Mouse (Mus musculus) midbrain, embryonic 16.5 days (tissue): ENCODE measurements at regions not wholly inside any gene's neighbourhood (a gene's known extent, or its start where the extent isn't known, plus 50 kb on each side); places are given as distances from the start of the nearest gene placed in this dataset.

Experiments used
- ATAC-seq: fragments of 200-750 bp; cut with Nextera tagmentation; 2 replicates; pipeline ENCODE4 v1.8.0; 2017; ENCODE audit warnings: moderate TSS enrichment
- H3K27ac ChIP-seq: fragments of 300-500 bp; sonication (generic); 2 replicates; pipeline ENCODE4 v1.5.1; 2014; ENCODE audit warnings: mild to moderate bottlenecking, low read length, mixed read lengths
- H3K27me3 ChIP-seq: fragments of 300-500 bp; sonication (generic); 2 replicates; pipeline ENCODE4 v1.6.1; 2014; ENCODE audit warnings: low read depth, low read length, mixed read lengths; ENCODE audit not compliant: control insufficient read depth, insufficient read depth
- H3K36me3 ChIP-seq: fragments of 300-500 bp; sonication (generic); 2 replicates; pipeline ENCODE4 v1.6.1; 2014; ENCODE audit warnings: mild to moderate bottlenecking, low read length, moderate library complexity, mixed read lengths; ENCODE audit not compliant: control insufficient read depth, insufficient read depth
- H3K4me1 ChIP-seq: fragments of 300-500 bp; sonication (generic); 2 replicates; pipeline ENCODE4 v1.6.1; 2014; ENCODE audit warnings: mild to moderate bottlenecking, low read length, mixed read lengths; ENCODE audit not compliant: control insufficient read depth, insufficient read depth
- H3K4me2 ChIP-seq: fragments of 300-500 bp; sonication (generic); 2 replicates; pipeline ENCODE4 v1.6.1; 2014; ENCODE audit warnings: mild to moderate bottlenecking, low read length, mixed read lengths
- H3K4me3 ChIP-seq: fragments of 300-500 bp; sonication (generic); 2 replicates; pipeline ENCODE4 v1.5.1; 2014; ENCODE audit warnings: low read depth, mild to moderate bottlenecking, low read length, moderate library complexity, mixed read lengths
- H3K9ac ChIP-seq: fragments of 300-500 bp; sonication (generic); 2 replicates; pipeline ENCODE4 v1.6.1; 2014; ENCODE audit warnings: low read depth, low read length, mixed read lengths
- H3K9me3 ChIP-seq: fragments of 300-500 bp; sonication (generic); replicated peaks from 2 replicates; pipeline ENCODE4 v1.6.1; 2014; ENCODE audit warnings: mild to moderate bottlenecking, low read length, mixed read lengths; ENCODE audit not compliant: control insufficient read depth, poor library complexity, severe bottlenecking
- WGBS: fragments of 180-500 bp; shearing (Covaris S2); extraction: QIAGEN DNeasy Blood & Tissue Kit; methylation state at CpG from one replicate; pipeline ENCODE4 v1.1.7; 2014; 5-methylcytosine and 5-hydroxymethylcytosine counted together

DNA sequence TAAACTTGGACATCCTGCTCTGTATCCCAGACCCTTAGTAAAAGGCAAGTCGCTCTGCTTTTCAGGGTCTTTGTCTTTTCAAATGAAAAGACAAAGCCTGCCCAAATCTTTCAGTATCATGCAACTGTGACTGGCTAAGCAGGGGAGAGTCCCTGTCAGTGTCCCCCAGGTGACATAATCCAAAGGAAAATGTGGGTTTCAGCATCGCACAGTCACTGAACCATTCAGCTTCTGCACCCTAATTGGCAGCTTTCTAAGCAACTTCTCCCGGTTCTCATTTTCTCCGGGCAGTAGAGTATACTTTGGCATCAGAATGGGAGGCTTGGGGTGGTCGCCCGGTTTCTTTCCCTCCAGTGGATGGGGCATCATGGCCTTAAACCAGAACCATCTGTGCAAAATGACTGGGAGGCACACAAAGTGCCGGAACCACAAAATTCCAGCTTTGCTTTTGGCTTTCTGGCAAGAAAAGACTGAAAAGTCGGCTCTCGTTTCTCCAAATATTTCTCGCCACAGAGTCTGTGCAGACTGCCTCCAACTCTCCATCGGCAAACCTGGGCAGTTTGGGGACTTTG is 228.3 kb downstream of the Lpin1 start:
- ATAC-seq = no peak
- Histone ChIP-seq H3K4me1 (no peaks in the 10 kb centered on the region), H3K4me3 (no peak overlapping the region), H3K36me3 (no peaks in the 10 kb centered on the region), H3K27ac (no peak overlapping the region), H3K4me2 (no peak overlapping the region), H3K27me3 (no peaks in the 10 kb centered on the region), H3K9me3 (no peaks in the 10 kb centered on the region), H3K9ac (no peak overlapping the region)
- 86% methylated on average over 11 of the region's 11 CpGs for WGBS

DNA sequence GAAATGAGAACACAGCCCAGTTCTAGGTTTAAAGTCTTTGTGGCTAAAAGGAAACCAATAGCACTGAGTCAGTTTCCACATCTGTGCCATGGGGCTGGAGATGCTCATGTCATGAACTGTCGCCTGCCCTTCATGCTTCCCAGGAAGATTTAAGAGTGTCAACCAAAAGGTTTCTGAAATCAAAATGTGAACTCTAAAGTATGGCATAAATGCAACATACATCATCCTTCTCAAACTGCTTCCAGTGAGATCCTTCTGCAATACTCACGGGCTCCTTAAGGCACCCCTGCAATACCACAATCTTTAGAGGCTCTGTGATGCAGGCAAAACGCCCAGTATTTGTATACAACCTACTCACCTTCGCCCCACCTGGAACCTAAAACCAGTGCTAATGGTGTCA is 229.7 kb downstream of the Lpin1 start:
- Histone ChIP-seq H3K9me3 (no peaks in the 10 kb centered on the region), H3K27me3 (no peaks in the 10 kb centered on the region), H3K36me3 (no peaks in the 10 kb centered on the region), H3K4me1 (no peaks in the 10 kb centered on the region), H3K4me3 (no peak overlapping the region), H3K4me2 (no peak overlapping the region), H3K27ac (no peak overlapping the region), H3K9ac (no peak overlapping the region)
- 85% methylated on average over 4 of the region's 4 CpGs for WGBS
- no peak for ATAC-seq

DNA sequence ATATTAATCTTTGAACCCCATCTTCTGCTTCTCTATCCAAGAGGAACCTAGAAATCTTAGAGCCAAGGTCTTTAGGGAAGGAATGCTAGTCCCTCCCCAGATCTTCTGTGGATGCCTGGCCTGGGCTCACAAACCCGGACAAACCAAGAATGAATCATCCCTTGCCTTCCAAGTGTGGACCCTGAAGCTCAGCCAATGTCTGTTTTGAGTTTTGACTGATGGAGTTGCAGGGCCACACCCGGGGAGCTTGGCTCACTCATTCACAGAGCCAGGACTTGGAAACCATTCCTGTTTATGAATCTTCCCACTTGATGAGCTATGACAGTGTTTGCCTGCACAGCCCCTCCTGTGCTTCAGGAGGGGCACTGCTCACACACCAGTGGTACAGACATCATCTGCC is 230.4 kb downstream of the Lpin1 start:
- WGBS = 79% methylated on average over 2 of the region's 2 CpGs
- H3K27ac ChIP-seq = no peak overlapping the region
- H3K9ac ChIP-seq = no peak overlapping the region
- H3K36me3 ChIP-seq = no peaks in the 10 kb centered on the region
- H3K4me3 ChIP-seq = no peak overlapping the region
- H3K9me3 ChIP-seq = no peaks in the 10 kb centered on the region
- H3K4me1 ChIP-seq = no peaks in the 10 kb centered on the region
- no peak for ATAC-seq
- no peak overlapping the region for H3K4me2 ChIP-seq
- no peaks in the 10 kb centered on the region for H3K27me3 ChIP-seq

DNA sequence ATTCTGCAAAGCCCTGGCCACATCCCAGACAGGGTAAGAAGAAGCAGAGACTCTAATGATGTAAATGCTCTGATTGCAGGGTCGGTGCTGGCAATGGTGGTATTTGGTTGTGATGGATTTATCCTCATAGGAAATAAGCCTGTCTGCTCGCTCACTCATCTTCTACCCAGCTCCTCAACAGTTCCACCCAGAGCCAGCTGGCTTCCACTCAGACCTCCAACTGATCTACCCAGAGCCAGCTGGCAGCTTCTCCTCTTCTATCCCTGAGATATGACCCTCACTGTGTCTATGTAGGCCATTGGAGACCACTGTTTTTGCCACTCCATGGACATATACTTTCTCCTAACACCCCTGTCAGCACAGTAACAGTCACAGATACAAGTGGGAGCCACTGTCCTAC is 231.4 kb downstream of the Lpin1 start:
- ATAC-seq = no peak
- Histone ChIP-seq H3K4me3 (no peak overlapping the region), H3K4me2 (no peak overlapping the region), H3K27me3 (no peaks in the 10 kb centered on the region), H3K9ac (no peak overlapping the region), H3K4me1 (no peaks in the 10 kb centered on the region), H3K9me3 (no peaks in the 10 kb centered on the region), H3K36me3 (no peaks in the 10 kb centered on the region), H3K27ac (no peak overlapping the region)
- WGBS = 90% methylated on average over 2 of the region's 2 CpGs

DNA sequence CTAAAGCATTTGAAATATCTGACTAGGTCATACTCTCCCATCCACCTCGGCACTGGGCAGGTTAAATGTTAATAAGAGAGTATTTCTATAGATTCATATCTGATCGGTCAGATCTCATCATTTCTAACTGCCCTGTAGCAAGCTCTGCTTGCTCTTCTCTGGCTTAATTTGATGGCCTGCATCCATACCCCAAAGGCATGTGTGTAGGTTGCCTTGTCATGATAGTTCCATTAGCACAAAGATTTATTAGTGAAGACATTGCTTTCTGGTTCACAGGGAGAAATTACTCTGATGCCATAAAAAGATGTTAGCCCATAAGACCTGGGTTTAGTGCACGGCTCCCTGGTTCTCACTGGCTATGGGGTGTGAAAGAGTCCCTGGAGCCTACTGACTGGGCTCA is 232.3 kb downstream of the Lpin1 start:
- no peaks in the 10 kb centered on the region for H3K36me3 ChIP-seq
- no peak overlapping the region for H3K4me3 ChIP-seq
- no peaks in the 10 kb centered on the region for H3K9me3 ChIP-seq
- H3K4me2 ChIP-seq = no peak overlapping the region
- H3K4me1 ChIP-seq = no peaks in the 10 kb centered on the region
- H3K27ac ChIP-seq = no peak overlapping the region
- no peak for ATAC-seq
- H3K9ac ChIP-seq = no peak overlapping the region
- 90% methylated on average over 3 of the region's 3 CpGs for WGBS
- no peaks in the 10 kb centered on the region for H3K27me3 ChIP-seq

- Histone ChIP-seq H3K9ac (no peak overlapping the region), H3K27ac (no peak overlapping the region), H3K9me3 (no peaks in the 10 kb centered on the region), H3K27me3 (no peaks in the 10 kb centered on the region), H3K4me1 (no peaks in the 10 kb centered on the region), H3K36me3 (no peaks in the 10 kb centered on the region), H3K4me2 (no peak overlapping the region), H3K4me3 (no peak overlapping the region)
- no peak for ATAC-seq
- WGBS = 81% methylated on average over 4 of the region's 4 CpGs
These were observed 236.3 kb downstream of the Lpin1 start for GRCm38 (mm10) chr12:16374331-16374996.

DNA sequence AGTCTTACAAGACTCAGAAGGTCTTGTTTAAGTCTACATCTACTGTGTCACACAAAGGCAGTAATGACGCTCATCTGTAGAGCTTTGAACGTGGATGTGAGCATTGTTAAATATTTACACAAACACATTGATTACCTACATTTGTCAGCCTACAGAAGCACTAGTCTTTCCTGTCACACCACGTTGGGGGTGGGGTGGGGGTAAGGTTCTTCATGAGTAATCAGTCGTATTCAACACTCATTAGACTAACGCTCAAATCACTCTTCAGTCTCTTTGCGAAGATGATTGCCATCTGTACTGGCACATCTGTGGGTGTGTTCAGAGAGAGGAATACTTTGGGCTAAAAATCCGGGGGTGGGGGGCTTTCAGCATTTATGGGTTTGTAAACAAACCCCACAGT is 240.7 kb downstream of the Lpin1 start:
- H3K27ac ChIP-seq = no peak overlapping the region
- H3K4me2 ChIP-seq = no peak overlapping the region
- no peak overlapping the region for H3K9ac ChIP-seq
- no peaks in the 10 kb centered on the region for H3K4me1 ChIP-seq
- H3K4me3 ChIP-seq = no peak overlapping the region
- WGBS = 85% methylated on average over 7 of the region's 7 CpGs
- no peaks in the 10 kb centered on the region for H3K36me3 ChIP-seq
- H3K9me3 ChIP-seq = no peaks in the 10 kb centered on the region
- no peaks in the 10 kb centered on the region for H3K27me3 ChIP-seq
- ATAC-seq = no peak

- Histone ChIP-seq H3K9me3 (peaks cover 3% of the 10 kb centered on the region; the same call in 1 of the 2 replicates), H3K4me1 (no peaks in the 10 kb centered on the region), H3K4me2 (no peak overlapping the region), H3K4me3 (no peak overlapping the region), H3K27ac (no peak overlapping the region), H3K27me3 (no peaks in the 10 kb centered on the region), H3K36me3 (no peaks in the 10 kb centered on the region), H3K9ac (no peak overlapping the region)
- no peak for ATAC-seq
These were observed 248.4 kb downstream of the Lpin1 start for GRCm38 (mm10) chr12:16362341-16362740.

DNA sequence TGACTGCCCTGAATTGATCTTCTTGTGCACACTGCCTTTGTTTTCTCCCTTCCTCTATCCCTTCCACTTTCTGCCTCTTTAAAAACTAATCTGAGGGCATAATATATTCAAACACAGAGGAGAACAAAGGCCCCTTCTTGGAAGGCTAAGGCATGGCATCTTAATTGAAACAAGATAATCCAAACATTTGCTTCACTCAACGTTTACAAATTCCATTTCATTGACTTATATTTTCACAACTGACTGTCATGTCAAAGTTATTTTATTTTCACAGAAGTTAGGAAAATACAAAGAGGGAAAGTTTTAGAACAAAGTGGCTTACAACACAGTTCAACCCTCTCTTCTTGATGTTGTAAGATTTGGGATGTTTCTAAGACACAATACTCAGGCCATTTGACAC is 251.9 kb downstream of the Lpin1 start:
- Histone ChIP-seq H3K4me3 (no peak overlapping the region), H3K4me1 (no peaks in the 10 kb centered on the region), H3K4me2 (no peak overlapping the region), H3K27ac (no peak overlapping the region), H3K36me3 (no peaks in the 10 kb centered on the region), H3K27me3 (no peaks in the 10 kb centered on the region), H3K9ac (no peak overlapping the region), H3K9me3 (peaks cover 4% of the 10 kb centered on the region; the same call in 1 of the 2 replicates)
- 13% methylated on average over 1 of the region's 1 CpGs for WGBS
- no peak for ATAC-seq
